Mouse (Mus musculus) left cerebral cortex, adult 11 months (tissue): ENCODE results near the gene Tmcc1.
A peak's percentile ranks its signal among the peaks of the same experiment; 100 is the strongest.

Source experiments
- DNase-seq: peaks from one replicate; pipeline ENCODE4 v3.0.0; 2022; ENCODE audit warnings: low spot score

Tmcc1 gene

GRCm38 (mm10) chr6:116015902-116016301 lies 177.4 kb downstream of the Tmcc1 start:
- DNase-seq = no peak

DNA sequence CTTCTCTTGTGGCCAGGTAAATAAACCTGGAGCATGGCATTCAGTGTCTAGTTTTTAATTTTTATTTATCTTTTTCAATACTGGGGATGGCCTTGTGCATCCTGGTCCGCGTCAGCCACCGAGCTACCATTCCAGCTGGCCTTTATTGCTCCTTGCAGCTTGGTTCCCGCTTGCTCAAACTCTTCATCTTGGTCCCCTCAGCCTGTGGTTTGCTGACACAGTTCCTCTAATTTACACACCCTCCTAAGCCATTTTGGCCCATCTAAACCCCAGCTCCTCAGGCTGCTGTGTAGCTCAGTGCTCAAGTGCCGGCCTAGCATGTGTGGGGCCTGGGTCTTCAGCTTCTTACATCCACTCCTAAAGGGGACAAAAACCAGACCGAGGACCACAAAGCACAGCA lies 179.2 kb downstream of the Tmcc1 start:
- no peak for DNase-seq

GRCm38 (mm10) chr6:116013687-116014086 lies 179.6 kb downstream of the Tmcc1 start:
- no peak for DNase-seq

- DNase-seq = peak; percentile 77
Observed at GRCm38 (mm10) chr6:116010541-116010940, 182.7 kb downstream of the Tmcc1 start.

DNA sequence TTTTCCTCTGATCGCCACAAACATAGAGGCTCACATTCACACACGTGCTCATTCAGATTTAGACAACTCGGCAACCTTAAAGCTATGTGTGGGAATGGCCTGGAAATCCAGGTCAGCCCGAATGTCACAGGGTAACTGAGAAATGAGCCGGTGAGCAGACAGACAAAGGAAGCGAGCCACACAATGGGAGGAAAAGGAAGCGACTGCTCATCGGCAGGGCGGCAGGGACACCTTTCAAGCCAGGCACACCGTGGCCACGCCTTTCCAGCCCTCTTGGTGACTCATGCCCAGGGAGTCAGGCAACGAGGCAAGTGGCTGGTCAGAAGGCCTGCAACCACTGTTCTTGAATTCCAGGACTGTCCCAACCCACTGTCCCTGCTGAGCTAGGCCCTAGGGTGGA lies 183.9 kb downstream of the Tmcc1 start:
- no peak for DNase-seq

DNA sequence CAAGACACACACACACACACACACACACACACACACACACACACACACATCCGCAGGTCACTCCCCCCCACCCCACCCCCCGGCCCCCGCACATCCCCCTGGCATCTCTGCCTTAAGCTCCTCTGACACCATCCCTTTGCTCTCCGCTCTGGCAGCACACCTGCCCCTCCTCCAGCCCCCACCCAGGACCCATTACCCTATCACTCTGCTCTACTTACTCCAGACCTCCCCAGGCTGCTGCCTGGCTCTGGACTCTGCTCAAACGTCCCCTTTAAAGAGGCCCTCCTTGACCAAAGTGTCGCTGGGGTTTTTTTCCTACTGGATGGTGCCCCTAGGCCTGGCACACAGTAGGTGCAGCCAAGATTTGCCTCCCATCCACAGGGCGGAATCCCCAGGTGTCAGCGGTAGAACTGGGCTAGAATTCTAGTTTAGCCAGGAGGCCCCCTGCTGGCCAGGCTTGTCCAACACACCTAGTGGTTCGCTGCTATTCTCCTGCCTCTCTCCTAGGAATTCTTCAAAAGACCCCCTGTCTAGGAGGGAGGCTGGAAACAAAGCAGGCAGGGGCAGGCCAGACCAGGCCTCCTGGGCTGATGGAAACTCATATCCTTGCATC lies 185.6 kb downstream of the Tmcc1 start:
- DNase-seq = no peak

DNA sequence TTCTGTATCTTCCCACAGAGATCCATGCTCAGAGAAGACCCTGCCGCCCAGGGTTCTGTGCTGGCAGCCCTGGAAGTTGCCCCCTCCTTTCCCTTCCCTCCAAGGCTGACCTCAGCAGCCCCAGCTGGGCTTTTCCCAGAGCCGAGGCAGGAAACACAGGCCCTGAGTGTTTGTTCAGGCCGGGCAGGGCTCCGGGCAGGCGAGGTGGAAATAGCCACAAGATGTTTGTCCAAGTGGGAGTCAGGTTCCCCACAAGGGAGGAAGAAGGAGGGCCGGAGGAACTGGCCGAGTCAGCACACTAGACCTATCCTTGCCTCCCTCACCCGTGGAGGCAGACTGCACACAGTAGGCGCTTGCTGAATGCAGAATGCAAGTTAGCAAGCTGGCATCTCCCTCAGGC lies 186.6 kb downstream of the Tmcc1 start:
- DNase-seq = no peak

DNA sequence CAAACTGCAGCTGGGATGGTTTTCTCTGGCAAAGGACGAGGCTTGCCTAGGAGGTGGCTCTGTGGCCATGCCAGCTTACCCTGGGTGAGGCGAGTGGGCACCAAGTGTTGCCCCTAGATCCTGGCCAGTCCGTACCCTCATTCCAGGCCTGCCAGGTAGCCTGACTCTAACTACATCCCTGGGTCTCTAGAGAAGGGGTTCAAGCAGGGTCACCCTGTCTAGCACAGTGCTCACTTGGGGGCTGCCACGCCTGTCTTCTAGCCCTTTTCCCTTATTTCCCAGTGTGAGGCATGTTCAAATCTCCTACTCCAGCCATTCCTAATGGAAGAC lies 187.4 kb downstream of the Tmcc1 start:
- no peak for DNase-seq

GRCm38 (mm10) chr6:116005275-116005958 lies 187.9 kb downstream of the Tmcc1 start:
- DNase-seq = no peak

DNA sequence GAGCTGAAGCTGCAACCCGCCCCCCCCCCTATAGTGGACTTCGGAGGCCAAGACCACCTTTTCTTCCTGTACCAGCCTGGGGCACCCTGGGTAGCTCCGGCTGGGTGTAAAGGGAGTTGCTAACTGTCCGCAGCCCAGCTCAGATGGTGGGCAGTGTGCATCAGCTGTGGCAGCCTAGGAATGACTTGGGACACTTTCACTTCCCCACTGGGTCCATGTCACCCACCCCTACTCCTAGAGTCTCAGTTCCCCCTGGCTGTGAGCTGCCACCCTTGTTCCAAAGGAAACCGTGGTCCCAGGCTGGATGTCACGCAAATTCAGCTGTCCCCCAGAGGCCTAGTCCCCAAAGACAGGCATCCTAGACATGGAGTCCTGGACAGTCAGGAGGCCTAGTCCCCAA lies 188.6 kb downstream of the Tmcc1 start:
- no peak for DNase-seq

DNA sequence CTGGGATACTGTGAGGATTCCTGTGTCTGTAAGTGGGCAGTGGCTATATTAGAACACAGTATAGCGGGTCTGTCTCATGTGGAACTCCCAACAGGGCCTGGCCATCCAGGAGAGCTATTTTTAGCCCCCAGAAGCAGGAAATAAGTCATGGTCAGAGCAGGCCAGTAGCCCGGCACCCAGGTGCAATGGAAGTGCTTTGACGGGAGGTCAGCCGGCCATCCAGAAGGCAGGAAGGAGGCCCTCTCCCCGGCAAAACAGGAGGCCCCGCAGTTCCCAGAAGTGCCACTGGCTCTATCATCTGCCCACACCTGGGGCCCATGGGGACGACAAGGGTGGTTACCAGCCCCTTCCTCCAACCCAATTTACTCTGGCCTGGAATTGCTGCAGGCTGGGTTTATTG lies 189.2 kb downstream of the Tmcc1 start:
- no peak for DNase-seq

DNA sequence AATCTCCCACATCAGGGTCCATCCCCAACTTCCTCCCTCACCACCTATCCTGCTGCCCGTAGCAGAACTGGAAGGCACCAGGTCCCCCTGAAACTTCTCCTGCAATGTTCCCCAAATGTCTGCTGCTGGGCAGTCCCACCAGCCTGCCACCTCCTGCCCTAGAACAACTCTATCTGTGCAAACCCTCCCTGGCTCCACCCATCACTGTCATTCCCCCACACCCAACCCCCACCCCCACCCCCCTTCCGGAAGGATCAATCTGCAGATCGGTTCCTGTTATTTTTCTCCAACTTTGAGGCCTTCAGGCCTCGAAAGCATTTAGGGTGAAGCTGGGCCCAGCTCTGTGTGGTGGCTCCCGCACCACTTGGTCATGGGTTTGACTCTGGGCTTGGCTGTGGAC lies 189.8 kb downstream of the Tmcc1 start:
- no peak for DNase-seq

- DNase-seq = no peak
Observed at GRCm38 (mm10) chr6:116002311-116003104, 190.8 kb downstream of the Tmcc1 start.

GRCm38 (mm10) chr6:116000851-116001250 lies 192.4 kb downstream of the Tmcc1 start:
- no peak for DNase-seq

DNA sequence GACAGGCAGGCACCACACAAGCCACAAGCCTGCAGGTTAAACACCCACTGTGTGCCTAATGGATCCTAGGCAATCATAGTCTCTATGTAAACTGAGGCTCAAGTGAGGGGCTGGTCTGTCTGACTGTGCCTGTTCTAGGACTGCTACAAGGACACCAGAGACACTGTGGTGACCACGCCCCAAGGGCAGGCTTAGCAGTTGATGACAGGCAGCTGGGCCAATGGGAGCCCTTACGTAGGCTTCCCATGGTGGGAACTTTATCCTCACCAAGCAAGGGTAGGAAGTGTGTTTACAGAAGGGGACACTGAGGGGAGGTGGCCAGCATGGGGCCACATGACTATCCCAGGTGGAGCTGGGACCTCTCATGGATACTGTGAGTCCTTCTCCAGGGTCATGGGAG lies 194.1 kb downstream of the Tmcc1 start:
- no peak for DNase-seq

- DNase-seq = no peak
Observed at GRCm38 (mm10) chr6:115998758-115999157, 194.5 kb downstream of the Tmcc1 start.

DNA sequence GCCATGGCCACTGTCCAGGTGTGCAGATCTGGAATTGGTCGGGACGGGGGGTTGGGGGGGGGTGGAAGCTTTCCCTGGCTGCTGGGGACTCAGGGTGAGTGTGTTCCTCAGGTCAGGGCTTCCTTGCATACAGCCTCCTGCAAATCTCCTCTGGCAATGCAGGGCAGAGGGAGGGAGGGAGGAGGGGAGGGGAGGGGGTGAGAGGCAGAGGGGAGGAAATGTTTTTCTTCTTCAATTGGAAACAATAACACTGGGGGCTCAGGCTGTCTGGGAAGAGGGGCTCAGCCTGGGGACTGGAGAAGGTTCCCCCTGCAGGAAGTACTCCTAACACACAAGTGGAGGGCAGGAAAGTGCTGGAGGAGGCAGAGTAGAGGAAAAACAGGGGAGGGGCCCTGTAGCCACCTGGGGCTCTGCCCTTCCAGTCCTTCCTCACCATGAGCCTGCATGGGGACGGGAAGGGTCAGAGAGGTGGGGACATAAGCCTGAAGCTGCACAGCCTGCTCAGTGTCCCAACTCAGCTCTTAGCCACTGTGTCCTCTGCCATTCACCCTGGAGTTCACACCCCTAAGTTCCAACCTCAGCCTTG lies 195.5 kb downstream of the Tmcc1 start:
- DNase-seq = no peak

DNA sequence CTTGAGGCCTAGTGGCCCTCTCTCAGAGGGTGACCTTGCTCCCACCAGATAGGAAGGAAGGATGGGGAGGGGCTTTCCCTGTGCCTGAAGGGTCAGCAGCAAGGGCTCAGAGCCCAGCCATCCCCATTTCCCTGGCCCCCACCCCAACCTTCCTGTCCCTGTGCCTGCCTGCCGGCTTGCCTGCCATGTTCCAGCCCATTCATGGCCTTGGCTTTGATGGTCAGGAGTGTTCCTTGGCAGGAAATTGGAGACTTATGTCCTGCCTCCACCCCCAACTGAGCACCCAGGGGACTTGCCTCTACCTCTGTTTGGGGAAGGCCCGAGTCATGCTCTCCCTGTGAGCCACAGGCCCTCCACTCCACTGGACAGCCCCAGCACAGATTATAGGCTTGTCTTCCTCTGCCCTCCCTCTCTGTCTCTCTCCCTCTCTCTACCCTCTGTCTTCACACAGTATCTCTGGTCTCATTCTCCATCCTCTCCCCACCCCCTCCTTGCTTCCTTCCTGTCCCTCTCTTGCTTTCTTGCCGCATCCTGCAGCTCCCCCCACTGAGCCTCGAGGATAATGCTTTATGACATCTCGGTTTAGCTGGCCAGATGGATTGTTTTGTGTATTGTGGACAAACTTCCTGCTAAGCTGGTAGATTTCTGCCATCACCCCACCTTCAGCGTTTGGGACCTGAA lies 197.0 kb downstream of the Tmcc1 start:
- DNase-seq = no peak

GRCm38 (mm10) chr6:115995531-115995941 lies 197.8 kb downstream of the Tmcc1 start:
- DNase-seq = no peak

- DNase-seq = peak; percentile 72
Observed at GRCm38 (mm10) chr6:115994877-115995520, 198.3 kb downstream of the Tmcc1 start, which contains the start of gene Plxnd1. TSS of gene Plxnd1 (minus strand) at chr6:115995005.

GRCm38 (mm10) chr6:115994146-115994876 lies 199.0 kb downstream of the Tmcc1 start:
- DNase-seq = no peak
